Mouse (Mus musculus): Measurements from ENCODE around the gene Pik3r2.
A peak's percentile ranks its signal among the peaks of the same experiment; 100 is the strongest.

Pik3r2 gene

GRCm38 (mm10) chr8:70800648-70801047 lies 24.1 kb upstream of the Pik3r2 start:
- peak; percentile 56 for DNase-seq

DNA sequence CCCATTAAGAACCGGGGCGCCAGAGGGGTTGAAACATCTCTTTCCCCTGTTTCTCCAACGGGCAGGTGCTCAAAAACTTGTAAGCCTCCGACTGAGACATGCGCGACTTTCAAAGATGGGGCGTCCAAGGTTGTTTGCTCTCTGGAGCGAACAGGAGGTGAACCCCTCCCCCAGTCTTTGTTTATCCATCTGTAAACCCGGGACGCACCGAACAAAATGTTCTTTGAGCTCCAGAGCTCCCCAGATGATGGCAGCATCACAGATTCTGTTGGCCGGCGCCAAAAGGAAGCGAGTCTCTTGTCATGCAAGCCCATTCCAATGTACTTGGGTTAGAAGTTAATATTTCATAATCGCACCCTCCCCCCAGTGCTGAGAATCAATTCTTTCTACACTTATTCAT lies 21.8 kb upstream of the Pik3r2 start:
- DNase-seq, result no peak

DNA sequence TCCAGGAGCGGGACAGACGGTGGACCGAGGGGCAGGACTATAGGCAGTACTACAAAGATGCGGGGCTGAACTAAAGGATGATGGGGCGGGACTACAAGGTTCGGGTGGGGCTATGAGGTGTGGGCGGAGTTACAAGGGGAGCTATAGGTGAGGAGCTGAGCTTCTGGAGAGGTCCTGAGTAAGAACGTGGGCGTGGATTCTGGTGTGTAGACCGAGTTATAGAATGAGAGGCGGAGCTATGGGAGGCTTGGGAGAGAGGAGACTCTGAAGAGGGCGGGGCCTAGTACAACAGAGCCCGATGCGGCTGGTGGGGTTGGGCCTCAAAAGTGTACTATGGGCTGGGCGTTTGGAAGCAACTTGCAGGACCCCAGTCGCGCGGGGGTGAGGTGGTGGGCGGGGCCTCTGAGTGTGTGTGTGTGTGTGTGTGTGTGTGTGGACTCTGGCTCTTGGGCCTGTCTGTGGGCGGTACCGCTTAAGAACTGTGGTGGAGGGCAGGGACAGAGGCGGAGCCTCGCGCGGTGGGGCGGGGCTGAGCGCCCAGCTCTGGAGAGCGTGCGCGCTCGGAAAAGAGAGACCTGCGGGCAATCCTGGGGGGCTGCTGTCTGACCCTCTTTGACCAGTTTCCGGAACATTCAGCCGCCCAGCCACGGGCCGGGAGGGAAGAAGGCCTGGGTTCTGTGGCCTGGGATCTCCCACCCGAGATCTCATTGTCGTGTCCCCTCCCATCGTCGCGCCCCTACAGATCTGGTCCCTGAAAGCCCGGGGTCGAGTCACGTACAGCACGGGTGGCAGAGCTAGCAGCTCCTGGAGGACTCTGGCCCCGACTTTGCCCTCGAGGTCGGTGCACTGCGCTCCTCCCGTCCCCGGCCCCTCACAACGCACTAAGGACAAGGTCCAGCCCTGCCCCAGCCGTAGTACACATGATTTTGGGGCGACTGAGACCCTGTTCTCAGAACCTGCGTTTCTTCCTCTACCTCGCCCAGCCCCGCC lies 20.9 kb upstream of the Pik3r2 start:
- DNase-seq, result peak; percentile 84

GRCm38 (mm10) chr8:70796403-70797080 lies 20.0 kb upstream of the Pik3r2 start:
- peak; percentile 41 for DNase-seq

GRCm38 (mm10) chr8:70795370-70795769 lies 18.9 kb upstream of the Pik3r2 start:
- no peak for DNase-seq

DNA sequence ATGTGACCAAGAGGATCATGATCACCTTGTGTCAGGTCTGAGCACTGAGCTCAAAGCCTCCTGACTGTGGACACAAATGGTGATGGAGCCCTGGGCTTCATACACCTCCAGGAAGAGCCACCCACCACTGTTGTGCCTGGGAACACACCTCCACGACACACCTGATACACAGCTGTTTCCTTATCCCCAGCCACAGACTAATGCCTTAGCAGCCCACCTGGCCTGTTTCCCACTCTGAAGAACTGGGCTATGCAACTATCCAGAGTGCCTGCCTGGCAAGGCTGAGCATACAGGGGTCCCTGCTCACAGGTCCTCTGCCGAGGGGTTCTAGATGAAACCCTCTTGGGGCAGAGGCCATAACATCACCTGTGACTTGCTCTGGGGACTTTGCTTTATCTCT lies 17.7 kb upstream of the Pik3r2 start:
- no peak for DNase-seq

GRCm38 (mm10) chr8:70792700-70793099 lies 16.2 kb upstream of the Pik3r2 start:
- DNase-seq, result no peak

GRCm38 (mm10) chr8:70791975-70792691 lies 15.6 kb upstream of the Pik3r2 start:
- DNase-seq, result peak; percentile 100

DNA sequence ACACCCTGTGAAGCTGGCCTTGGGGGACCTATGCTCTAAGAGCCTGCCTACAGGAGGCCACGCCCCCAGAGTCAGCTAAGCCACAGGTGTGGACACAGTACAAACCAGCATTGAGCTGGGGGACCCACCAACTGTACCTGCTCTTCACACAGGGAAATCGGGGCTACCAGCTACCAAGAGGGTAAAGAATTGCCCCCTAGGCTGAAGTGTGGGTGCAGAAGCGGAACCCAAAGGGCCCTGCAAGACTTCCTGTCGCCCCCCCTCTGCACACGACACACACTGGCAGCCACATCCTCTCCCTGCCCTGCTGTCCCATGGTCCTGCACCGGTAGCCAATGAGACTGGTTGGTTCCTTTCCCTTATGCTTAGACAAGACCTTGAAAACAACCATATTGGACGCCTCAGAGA lies 14.8 kb upstream of the Pik3r2 start:
- peak; percentile 88 for DNase-seq

DNA sequence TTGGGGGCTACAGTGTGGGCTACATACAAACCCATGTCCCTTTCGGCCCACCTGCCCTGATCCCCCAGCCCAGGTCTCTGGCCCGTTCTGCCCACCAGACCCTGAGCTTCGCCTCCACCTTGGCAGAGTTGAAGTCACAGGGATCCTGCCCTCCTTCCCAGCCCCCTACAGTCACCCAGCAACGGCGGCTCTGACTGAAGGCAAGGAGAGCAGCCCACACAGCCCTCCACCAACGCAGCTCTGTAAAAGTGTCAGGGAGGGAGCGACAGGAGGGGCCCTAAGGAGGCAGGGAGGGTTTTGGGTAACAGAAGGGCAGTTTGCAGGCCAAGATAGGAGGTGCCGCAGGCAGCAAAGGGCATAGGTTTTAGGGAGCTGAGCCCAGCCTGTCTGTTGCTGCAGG lies 14.3 kb upstream of the Pik3r2 start:
- DNase-seq, result peak; percentile 53

DNA sequence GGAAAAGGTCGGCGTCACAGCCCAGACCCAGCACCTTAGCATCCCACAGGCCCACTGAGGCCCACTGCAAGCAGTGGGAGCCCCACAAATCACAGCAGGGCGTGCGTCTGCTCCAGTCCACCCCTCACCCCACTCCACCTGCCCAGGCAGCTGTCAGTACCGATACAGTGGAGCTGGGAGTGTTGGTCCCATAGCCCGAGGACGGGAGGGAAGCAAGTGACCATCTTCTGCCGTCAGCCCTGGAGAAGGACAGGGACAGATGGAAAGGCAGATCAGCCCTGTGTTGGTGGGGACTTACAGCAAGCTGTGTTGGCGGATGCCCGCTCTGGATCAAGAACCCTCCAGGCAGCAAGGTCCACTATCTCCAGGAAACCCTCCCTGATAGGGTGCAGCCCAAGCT lies 12.5 kb upstream of the Pik3r2 start:
- DNase-seq, result no peak

- DNase-seq, result no peak
Observed at GRCm38 (mm10) chr8:70787941-70788667, 11.6 kb upstream of the Pik3r2 start.

DNA sequence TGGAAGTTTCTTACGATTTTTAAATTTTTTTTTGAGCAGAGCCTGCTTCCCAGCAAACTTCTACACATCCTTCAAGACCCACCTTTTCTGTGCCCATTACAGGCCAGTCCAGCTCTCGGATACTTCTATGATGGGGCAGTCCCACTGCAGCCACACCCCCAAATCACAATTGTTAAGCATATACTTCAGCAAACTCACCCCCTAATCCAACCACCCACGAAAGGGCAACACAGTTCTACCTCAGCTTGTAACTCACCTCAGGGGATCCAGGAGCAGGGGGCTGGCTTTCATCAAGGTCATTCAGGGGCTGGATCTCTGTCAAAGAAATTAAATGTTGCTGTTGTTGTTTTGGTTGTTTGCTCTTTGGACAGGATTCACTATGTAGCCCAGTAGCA lies 10.5 kb upstream of the Pik3r2 start:
- no peak for DNase-seq

DNA sequence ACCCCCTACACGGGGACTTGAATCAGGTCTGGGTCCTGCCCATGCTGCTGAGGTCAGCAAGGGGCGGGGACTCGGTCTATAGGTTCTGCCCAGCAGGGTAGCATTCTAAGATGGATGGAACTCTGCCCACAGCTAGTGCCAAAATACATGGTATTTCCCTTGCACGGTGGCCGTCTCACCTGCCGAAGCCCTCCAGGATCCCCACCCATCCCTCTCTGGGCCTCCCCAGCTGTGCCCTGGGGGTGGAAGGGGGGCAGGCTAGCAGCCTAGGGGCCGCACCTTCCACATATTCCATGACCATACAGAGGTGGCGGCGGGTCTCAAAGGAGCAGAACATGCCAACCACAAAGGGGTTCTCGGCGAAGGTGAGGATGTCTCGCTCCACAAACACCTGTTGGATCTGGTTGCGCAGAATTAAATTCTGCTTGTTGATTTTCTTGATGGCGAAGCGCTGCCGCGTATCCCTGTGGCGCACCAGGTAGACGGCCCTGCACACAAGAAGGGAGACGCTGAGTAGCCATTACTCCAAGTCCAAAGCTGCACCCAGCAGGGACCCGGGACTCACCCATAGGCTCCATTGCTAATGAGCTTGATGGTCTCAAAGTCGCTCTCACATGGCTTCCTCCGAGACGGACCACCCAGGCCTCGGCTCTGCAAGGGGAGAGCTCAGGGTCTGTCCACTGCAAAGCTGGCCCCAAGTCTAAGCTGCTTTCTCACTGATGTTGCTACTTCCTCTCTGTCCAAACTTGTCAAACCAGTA lies 10.0 kb upstream of the Pik3r2 start:
- DNase-seq, result no peak

DNA sequence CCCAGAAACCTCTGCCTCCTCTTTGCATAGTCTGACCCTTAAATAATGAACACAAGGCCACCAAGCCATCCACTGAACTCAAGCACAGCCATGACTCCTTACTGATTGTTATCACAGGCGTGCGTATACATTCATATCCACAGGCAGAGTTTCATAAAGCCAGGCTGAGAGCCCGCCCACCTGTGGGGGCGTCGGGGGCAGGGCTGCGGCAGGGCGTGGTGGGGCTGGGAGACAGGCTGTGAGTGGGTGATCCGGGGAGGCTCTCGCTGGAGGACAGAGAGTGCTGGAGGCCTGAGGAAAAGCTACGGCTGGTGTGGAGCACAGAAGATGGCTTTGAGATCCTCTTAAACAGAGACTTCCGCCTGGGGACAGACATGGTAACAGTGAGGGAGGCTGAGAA lies 3.6 kb upstream of the Pik3r2 start:
- no peak for DNase-seq

GRCm38 (mm10) chr8:70775851-70776495 lies 540 bp downstream of the Pik3r2 start:
- DNase-seq, result no peak

DNA sequence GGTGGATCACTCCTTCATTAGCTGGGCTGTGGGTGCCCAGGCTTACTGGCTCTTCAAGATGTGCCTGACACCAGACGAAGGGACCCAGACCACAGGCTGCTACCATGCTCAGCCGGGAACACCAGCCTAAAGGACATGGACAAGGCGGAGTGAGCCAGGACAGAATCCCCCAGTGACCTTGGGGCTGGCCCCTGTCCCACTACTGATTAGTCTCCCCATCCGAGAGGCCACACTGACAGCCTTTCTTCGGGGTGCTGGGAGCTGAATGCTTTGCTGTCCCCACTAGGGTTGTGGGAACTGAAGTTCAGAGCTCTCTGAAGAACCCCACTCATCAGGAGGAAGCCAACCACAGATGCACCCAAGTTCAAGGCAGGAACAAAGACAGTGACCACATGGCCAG lies 1.3 kb downstream of the Pik3r2 start:
- no peak for DNase-seq

DNA sequence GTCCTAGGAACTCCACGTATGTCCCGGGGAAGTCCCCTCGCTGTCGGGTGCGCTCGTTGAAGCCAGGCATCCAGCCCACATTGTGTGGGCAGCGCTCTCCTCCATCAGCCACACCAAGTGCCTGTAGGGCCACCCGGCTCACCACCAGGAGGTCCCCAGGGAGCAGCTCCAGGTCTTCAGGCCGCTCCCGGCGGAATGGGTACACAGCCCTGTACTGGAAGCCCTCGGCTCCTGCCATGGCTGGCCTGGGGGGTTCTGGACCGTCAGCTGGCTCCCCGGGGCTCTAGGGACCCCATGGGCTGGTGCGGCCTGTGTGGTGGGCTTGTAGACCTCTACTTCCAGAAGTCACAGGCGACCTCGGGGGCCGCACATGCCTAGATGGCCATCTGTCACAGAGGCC lies 1.8 kb downstream of the Pik3r2 start:
- DNase-seq, result no peak

GRCm38 (mm10) chr8:70773833-70774232 lies 2.7 kb downstream of the Pik3r2 start:
- DNase-seq, result no peak

DNA sequence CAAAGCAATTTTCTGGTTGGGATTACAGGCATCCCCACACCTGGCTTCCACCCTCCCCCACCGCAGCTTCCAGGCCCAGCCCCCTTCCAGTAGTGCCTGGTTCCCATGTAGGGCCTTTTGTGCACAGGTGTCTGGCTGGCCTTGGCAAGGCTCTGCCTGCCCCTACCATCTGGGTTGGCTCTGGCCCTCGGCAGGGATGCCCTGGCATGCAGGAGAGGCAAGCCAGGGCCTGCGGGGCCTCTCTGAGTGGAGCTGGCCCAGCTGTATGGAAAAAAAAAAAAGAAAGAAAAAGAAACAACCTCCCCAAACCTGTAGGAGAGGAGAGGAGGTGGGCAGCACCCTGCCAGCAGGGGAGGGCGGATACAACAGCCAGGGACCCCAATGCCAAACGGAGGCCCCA lies 3.1 kb downstream of the Pik3r2 start:
- no peak for DNase-seq

DNA sequence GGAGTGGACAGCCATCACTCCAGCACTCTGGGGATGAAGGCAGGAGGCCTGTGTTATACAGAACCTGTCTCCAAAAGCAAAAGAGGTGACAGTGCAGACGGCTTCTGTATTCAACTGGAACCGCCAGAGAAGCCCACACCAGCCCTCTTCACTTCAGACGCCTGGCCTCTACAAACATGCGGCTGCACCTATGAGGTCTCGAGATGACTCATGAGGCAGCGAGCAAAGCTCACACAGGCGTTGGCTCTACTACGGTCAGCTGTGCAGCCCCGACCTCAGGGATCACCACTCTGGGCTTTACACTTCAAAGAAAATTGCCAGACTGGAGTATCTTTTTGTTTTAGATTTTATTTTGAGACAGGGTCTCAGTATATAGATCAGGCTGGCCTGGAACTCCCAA lies 3.6 kb downstream of the Pik3r2 start:
- no peak for DNase-seq

DNA sequence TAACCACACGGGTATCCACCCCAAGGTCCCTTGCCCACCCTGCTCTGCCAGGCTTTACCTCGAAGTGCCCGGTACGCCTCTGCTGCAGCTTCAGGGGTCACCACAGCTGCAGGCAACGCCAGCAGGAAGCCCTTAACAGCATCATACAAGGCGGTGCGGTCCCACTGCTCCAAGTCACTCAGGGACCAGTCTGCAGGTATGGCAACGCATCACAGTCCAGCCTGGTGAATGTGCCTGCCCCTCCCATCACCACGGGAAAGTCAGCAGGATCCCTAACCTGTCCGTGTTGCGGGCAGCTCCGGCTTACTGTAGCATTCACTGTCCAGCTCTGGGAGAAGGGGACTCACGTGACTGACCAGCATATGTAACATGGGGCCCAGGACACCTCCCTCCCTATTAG lies 4.4 kb downstream of the Pik3r2 start:
- DNase-seq, result no peak
